Mouse (Mus musculus) Patski (cell line): Measurements from ENCODE around the gene Crygn. TPM values are rescaled to one million over a fixed set of nuclear protein-coding genes. Genes with fewer than 3 reads are reported as not detected.
"Not testable (repeated sequence)": the region's sequence is repeated elsewhere in the genome, so short reads cannot be mapped to it uniquely, and the experiment has no call there.

Experiments used
- ATAC-seq: fragments of 100-300 bp; one replicate; pipeline ENCODE4 v1.8.0; 2021
- CTCF ChIA-PET: fragments of 350-600 bp; sonication (Branson Sonifier 250); formaldehyde crosslinking; loops from one replicate; lab custom pipeline; 2022; ENCODE audit warnings: inconsistent platforms; lab: Charles Lee
- POLR2A ChIA-PET: fragments of 350-600 bp; sonication (Branson Sonifier 250); formaldehyde crosslinking; loops from one replicate; lab custom pipeline; 2022; ENCODE audit warnings: antibody characterized with exemption, inconsistent platforms; lab: Charles Lee
- DNase-seq: peaks from one replicate; pipeline ENCODE4 v3.0.0-alpha.2; 2011; ENCODE audit warnings: low read depth, low spot score
- H3K27me3 ChIP-seq: fragments of 371-371 bp; one replicate; pipeline ENCODE4 v1.5.1; 2021
- CTCF ChIP-seq: fragments of 100-300 bp; IDR thresholded peaks from one replicate; pipeline ENCODE4 v1.5.1; 2021
- in situ Hi-C: fragments of 300-500 bp; cut with MboI; formaldehyde crosslinking; loops from 3 replicates; pipeline ENCODE4 v1.11.1; 2018; ENCODE audit warnings: low pct_unique_long_range_greater_than_20kb, mixed read lengths
- polyA plus RNA-seq: library from polyadenylated mRNA; unstranded; gene quantifications from one replicate; pipeline ENCODE4 v1.2.3, GENCODE M21; 2021

Crygn gene
- polyA plus RNA-seq, 1 experiment from 2014 or later = not detected

- ChIA-PET CTCF (interaction anchor here (0.6 to 2.4 kb wide), 12 partner anchors 11 to 231 kb away, joined by 3 to 8 read pairs (median 3); no protein-coding TSS in a partner anchor), POLR2A (interaction anchor here (0.9 kb wide), 1 partner anchor 66 kb away, joined by 3 read pairs; no protein-coding TSS in a partner anchor)
- DNase-seq = no peak
- peak; percentile 75 for TF ChIP-seq CTCF
- no peaks in the 10 kb centered on the region for H3K27me3 ChIP-seq
- in situ Hi-C loops = loop anchor here (5.0 kb wide), 1 partner anchor 108 kb away; no protein-coding TSS in a partner anchor
- ATAC-seq = peak; percentile 26
Measured at GRCm38 (mm10) chr5:24779881-24780512, 22.2 kb upstream of the Crygn start.

DNA sequence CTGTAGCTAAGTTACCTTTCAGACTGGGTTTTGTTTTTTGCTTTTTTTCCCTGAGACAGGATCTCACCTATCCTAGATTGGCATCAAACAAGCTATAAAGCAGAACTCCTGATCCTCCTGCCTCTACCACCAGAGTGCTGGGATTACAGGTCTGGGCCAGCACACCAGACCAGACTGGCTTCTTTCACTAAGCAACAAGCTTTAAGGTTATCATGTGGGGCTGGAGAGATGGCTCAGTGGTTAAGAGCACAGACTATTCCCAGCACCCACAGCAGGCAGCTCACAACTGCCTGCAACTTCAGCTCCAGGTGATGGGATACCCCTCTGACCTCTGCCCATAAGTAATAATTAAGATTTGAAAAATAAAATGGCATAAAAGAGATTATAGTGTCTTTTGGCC, 21.5 kb upstream of the Crygn start:
- POLR2A ChIA-PET = no interaction called here
- DNase-seq (no peak), ATAC-seq (no peak)
- no peaks in the 10 kb centered on the region for H3K27me3 ChIP-seq
- CTCF ChIA-PET = interaction anchor here (0.6 to 2.4 kb wide), 10 partner anchors 11 to 231 kb away, joined by 3 to 8 read pairs (median 3); no protein-coding TSS in a partner anchor
- TF ChIP-seq CTCF = no peak
- in situ Hi-C loops = no loop called here

DNA sequence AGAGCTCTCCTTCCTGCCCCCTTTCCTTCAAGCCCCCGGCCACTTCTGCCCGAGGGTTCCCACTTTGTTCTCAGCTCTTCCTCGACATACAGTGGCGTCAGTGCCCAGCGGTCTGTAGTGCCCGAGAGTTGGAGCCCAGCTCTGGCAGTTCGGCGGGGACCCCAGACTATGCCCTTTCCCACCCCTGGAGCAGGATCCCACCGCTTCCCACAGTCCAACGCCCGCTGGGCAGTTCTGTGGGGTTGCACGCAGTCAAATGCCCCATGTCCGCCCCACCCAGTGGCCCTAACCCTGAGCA, 21.0 kb upstream of the Crygn start:
- in situ Hi-C loops = no loop called here
- ChIA-PET POLR2A (no interaction called here), CTCF (interaction anchor here (1.0 to 2.4 kb wide), 5 partner anchors 12 to 232 kb away, joined by 3 to 8 read pairs (median 3); no protein-coding TSS in a partner anchor)
- DNase-seq = no peak
- TF ChIP-seq CTCF = no peak
- no peaks in the 10 kb centered on the region for H3K27me3 ChIP-seq
- ATAC-seq = no peak

- H3K27me3 ChIP-seq = no peaks in the 10 kb centered on the region
- no peak for ATAC-seq
- CTCF ChIA-PET = interaction anchor here (1.0 to 2.4 kb wide), 4 partner anchors 12 to 232 kb away, joined by 3 to 8 read pairs (median 3); no protein-coding TSS in a partner anchor
- in situ Hi-C loops = no loop called here
- POLR2A ChIA-PET = no interaction called here
- TF ChIP-seq CTCF = no peak
- DNase-seq = no peak
Measured at GRCm38 (mm10) chr5:24778082-24778842, 20.5 kb upstream of the Crygn start.

GRCm38 (mm10) chr5:24776681-24777080, 18.9 kb upstream of the Crygn start:
- in situ Hi-C loops = no loop called here
- DNase-seq = no peak
- POLR2A ChIA-PET = interaction anchor here (1.6 kb wide), 1 partner anchor 43 kb away, joined by 3 read pairs; no protein-coding TSS in a partner anchor

DNA sequence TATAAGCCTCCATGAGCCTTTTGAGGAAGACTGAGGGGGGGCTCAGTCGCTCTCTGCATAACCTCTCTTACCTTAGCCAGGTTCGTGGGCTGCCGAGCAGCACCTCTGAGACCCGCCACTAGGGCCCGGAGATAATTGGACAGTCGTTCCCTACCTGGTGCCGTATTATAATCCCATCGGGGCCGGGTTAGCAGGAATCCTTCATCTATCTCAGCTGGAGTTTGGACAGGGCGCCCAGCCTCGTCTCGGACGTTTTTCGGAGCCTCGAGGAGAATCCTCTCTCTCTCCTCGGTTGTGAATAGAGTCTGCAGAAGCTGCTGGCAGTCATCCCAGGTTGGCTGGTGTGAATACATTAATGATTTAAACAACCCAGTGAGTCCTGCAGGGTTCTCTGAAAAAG, 16.7 kb upstream of the Crygn start:
- DNase-seq, in situ Hi-C loops, POLR2A ChIA-PET, CTCF ChIA-PET, ATAC-seq, H3K27me3 ChIP-seq: not testable (repeated sequence)

More at GRCm38 (mm10) chr5:24776681-24777080, 18.9 kb upstream of the Crygn start:
- H3K27me3 ChIP-seq = no peaks in the 10 kb centered on the region
- ATAC-seq = no peak
- TF ChIP-seq CTCF = no peak
- CTCF ChIA-PET = interaction anchor here (0.9 to 1.7 kb wide), 4 partner anchors 11 to 113 kb away, joined by 3 read pairs; no protein-coding TSS in a partner anchor

DNA sequence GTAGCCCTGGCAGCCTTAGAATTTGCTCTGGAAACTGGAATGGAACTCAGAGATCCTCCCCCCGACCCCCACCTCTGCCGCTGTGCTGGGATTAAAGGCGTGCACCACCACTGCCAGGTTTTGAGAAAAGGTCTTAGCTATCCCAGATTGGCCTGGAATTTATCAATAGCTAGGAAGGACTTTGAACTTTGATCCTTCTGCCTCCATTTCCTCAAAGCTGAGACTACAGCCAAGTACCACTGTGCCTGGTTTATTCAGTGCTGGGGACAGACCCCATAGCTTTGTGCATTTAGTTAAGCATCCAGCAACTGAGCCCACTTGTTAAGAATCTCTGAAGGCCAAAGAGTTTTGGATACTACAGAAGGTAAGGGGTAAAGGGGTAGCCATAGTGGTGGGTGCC, 877 bp downstream of the Crygn start:
- H3K27me3 ChIP-seq = no peaks in the 10 kb centered on the region
- in situ Hi-C loops = loop anchor here (5.0 kb wide), 1 partner anchor 35 kb away; no protein-coding TSS in a partner anchor
- ATAC-seq (no peak), DNase-seq (no peak)
- no peak for TF ChIP-seq CTCF
- ChIA-PET CTCF (interaction anchor here (1.3 kb wide), 1 partner anchor 23 kb away, joined by 4 read pairs; no protein-coding TSS in a partner anchor), POLR2A (no interaction called here)

- TF ChIP-seq CTCF = no peak
- in situ Hi-C loops = no loop called here
- ChIA-PET POLR2A (no interaction called here), CTCF (interaction anchor here (1.3 to 2.3 kb wide), 2 partner anchors 27 to 67 kb away, joined by 4 to 8 read pairs; partner anchors contain the start of gene Nub1)
- ATAC-seq = no peak
- DNase-seq = no peak
- no peaks in the 10 kb centered on the region for H3K27me3 ChIP-seq
Measured at GRCm38 (mm10) chr5:24752175-24752498, 5.7 kb downstream of the Crygn start.

DNA sequence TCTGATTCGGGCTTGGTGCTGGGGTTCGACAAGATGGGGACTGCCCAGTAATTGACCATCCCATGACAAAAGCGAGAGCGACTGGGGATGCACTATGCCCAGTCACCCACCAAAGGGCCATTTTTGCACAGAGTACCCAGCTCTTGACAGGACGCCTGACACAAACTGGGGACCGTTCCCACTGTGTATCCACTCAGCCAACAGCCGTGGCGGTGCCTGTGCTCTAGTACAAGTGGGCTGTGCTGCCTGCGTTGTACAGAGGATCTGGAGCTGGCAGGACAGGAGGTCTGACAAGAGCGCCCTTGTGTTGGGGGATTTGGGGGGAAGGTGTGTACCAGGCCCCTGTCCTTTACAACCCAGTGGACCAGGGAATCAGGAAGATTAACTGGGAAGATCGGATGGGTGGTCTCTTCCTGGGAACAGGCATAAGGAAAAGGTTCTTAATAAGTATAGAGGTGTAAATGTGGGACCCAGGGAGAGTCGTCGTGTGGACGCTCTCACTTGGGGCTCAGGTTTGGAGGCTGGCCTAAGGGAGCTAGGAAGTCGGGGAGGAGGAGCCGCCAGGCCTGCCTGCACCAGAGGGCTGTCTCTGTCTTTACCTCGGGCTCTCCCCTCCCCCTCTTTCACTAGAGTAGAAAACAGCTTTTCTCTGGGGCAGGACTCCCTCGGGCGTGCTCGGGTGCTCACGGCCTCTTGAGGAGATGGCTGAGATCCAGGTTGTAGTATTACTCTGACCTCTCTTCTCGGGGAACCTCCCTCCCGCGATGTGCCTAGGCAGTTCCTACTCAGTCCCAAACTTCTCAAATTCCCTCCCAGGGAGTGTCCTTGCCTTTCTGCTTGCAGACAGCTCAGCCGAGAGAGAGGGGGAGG, 6.3 kb downstream of the Crygn start:
- peak; percentile 43 for DNase-seq
- in situ Hi-C loops = no loop called here

More for the DNA sequence above, 6.3 kb downstream of the Crygn start:
- CTCF ChIA-PET = interaction anchor here (0.7 to 2.3 kb wide), 4 partner anchors 28 to 259 kb away, joined by 3 to 8 read pairs (median 4); partner anchors contain the start of gene Nub1
- H3K27me3 ChIP-seq = no peaks in the 10 kb centered on the region
- TF ChIP-seq CTCF = no peak
- POLR2A ChIA-PET = no interaction called here
- ATAC-seq = peak; percentile 19
